In the genomic region with DNA sequence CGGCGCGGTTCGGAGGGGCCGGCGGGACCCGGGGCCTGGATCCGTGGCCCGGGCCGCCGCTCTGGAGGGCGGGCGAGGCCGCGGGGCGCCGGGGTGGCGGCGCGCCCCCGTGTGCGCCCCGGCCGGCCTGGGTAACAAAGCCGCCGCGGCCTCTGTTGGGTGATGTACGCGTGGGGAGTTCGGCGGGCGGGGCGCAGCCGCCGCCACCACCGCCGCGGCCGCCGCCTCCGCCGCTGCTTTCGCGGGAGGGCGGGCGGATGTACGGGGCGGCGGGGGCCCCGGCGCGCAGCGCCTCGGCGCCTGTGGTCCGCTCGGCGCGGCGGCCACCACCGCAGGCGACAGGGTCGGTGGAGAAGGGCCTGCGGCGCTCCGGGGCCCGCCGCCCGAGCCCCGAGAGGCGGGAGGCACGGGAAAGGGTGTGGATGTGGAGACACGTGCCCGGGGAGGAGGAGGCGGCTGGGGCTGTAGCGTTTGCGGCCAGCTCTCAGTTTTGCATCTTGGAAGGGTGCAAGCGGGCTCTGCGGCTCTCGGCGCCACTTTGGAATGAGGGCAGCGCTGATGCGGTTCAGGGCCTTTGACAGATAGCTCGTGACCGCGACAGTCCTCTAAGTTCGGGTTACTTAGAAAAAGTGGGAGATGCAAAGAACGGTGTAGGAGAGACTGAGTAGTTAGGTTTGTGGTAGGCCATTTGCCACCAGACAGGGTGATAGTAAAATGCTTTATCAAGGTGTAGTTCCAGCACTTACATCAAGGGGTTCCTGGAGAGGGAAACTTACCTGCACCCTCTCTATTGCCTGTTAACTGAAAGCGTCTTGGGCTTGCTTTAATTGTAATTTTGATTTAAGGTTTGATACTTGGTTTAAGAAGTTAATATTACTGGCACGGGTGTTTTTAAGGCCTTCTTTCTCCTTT, we compare ENCODE assay signal across 8 mouse cellular contexts. TPM values are rescaled to one million over a fixed set of nuclear protein-coding genes. Genes with fewer than 3 reads are reported as not detected.
DNase-seq lines count a peak whose midpoint lies in the region; ATAC-seq and TF ChIP-seq lines count a peak whose summit lies in the region.

No protein-coding gene starts in this region.

- ATAC-seq in heart, embryonic 16.5 days (replicated peaks; ENCODE audit: extremely low read depth, insufficient read depth, low FRiP score) = peak; percentile 45
- ATAC-seq in lung, embryonic 14.5 days (ENCODE audit: insufficient read depth) = peak; percentile 63
- peak; percentile 62 for ATAC-seq in neural tube, embryonic 15.5 days (ENCODE audit: low FRiP score)

- H3K4me1 ChIP-seq in forebrain, embryonic 10.5 days = peaks cover 21% of the 10 kb centered on the region
- peaks cover 13% of the 10 kb centered on the region for H3K4me1 ChIP-seq in heart, embryonic 16.5 days (ENCODE audit: control insufficient read depth, insufficient read depth, low read length)
- H3K4me1 ChIP-seq in lung, embryonic 14.5 days (ENCODE audit: insufficient read depth) = 0 out of 2 replicates have a peak, but pooled peaks cover 5% of the 10 kb centered on the region
- peaks cover 25% of the 10 kb centered on the region for H3K4me1 ChIP-seq in neural tube, embryonic 15.5 days

- under 1% methylated on average over 87 of the region's 90 CpGs for WGBS in forebrain, embryonic 10.5 days
- WGBS in heart, embryonic 16.5 days = under 1% methylated on average over 71 of the region's 90 CpGs
- WGBS in lung, embryonic 14.5 days = under 1% methylated on average over 82 of the region's 90 CpGs
- under 1% methylated on average over 63 of the region's 90 CpGs for WGBS in neural tube, embryonic 15.5 days

- H3K4me3 ChIP-seq in forebrain, embryonic 10.5 days = peak overlapping the region; percentile 93
- peak overlapping the region; percentile 94 for H3K4me3 ChIP-seq in heart, embryonic 16.5 days (ENCODE audit: low read length)
- H3K4me3 ChIP-seq in lung, embryonic 14.5 days (ENCODE audit: low read depth, low read length) = peak overlapping the region; percentile 93
- peak overlapping the region; percentile 94 for H3K4me3 ChIP-seq in neural tube, embryonic 15.5 days (replicated peaks)

- DNase-seq in ES-CJ7 (ENCODE audit: low read depth, low spot score) = peak; percentile 61
- peak; percentile 42 for DNase-seq in c-Kit-positive CD71-positive TER-119-negative erythroid progenitor cells, embryonic 14.5 days (ENCODE audit: low read depth)
- peak; percentile 44 for DNase-seq in forebrain, embryonic 10.5 days (ENCODE audit: extremely low spot score, low spot score)
- peak; percentile 58 for DNase-seq in kidney, postnatal 14 days
- DNase-seq in lung, embryonic 14.5 days = peak; percentile 62
- DNase-seq in thymus, postnatal 0 days (ENCODE audit: low spot score) = peak; percentile 60

- no peaks in the 10 kb centered on the region for H3K27me3 ChIP-seq in forebrain, embryonic 10.5 days (ENCODE audit: poor library complexity, severe bottlenecking)
- H3K27me3 ChIP-seq in heart, embryonic 16.5 days (ENCODE audit: control insufficient read depth, insufficient read depth, low read length) = no peaks in the 10 kb centered on the region
- no peaks in the 10 kb centered on the region for H3K27me3 ChIP-seq in lung, embryonic 14.5 days (ENCODE audit: insufficient read depth, low read length)
- no peaks in the 10 kb centered on the region for H3K27me3 ChIP-seq in neural tube, embryonic 15.5 days (replicated peaks)

- TF ChIP-seq CTCF in lung, embryonic 14.5 days (IDR thresholded peaks at IDR 0.05; ENCODE audit: low read depth) = 0 out of 2 replicates have a peak, but pooled peaks have one; percentile 8

- peak overlapping the region; percentile 100 for H3K27ac ChIP-seq in forebrain, embryonic 10.5 days
- H3K27ac ChIP-seq in heart, embryonic 16.5 days (ENCODE audit: low read length) = peak overlapping the region; percentile 99
- H3K27ac ChIP-seq in lung, embryonic 14.5 days (ENCODE audit: low read depth) = peak overlapping the region; percentile 98
- H3K27ac ChIP-seq in neural tube, embryonic 15.5 days (replicated peaks) = peak overlapping the region; percentile 100

- H3K36me3 ChIP-seq in forebrain, embryonic 10.5 days (replicated peaks) = peaks cover 41% of the 10 kb centered on the region
- H3K36me3 ChIP-seq in heart, embryonic 16.5 days (ENCODE audit: control insufficient read depth, insufficient read depth) = peaks cover 29% of the 10 kb centered on the region
- H3K36me3 ChIP-seq in lung, embryonic 14.5 days (ENCODE audit: insufficient read depth) = peaks cover 41% of the 10 kb centered on the region
- H3K36me3 ChIP-seq in neural tube, embryonic 15.5 days = peaks cover 35% of the 10 kb centered on the region

- peak overlapping the region; percentile 99 for H3K9ac ChIP-seq in heart, embryonic 16.5 days (ENCODE audit: low read length)
- H3K9ac ChIP-seq in lung, embryonic 14.5 days = peak overlapping the region; percentile 95
- peak overlapping the region; percentile 98 for H3K9ac ChIP-seq in neural tube, embryonic 15.5 days (replicated peaks)

- peak overlapping the region; percentile 95 for H3K4me2 ChIP-seq in heart, embryonic 16.5 days (ENCODE audit: low read depth, low read length)
- peak overlapping the region; percentile 88 for H3K4me2 ChIP-seq in lung, embryonic 14.5 days
- peak overlapping the region; percentile 72 for H3K4me2 ChIP-seq in neural tube, embryonic 15.5 days

- no peaks in the 10 kb centered on the region for H3K9me3 ChIP-seq in forebrain, embryonic 10.5 days
- H3K9me3 ChIP-seq in heart, embryonic 16.5 days (replicated peaks; ENCODE audit: control insufficient read depth, low read length) = no peaks in the 10 kb centered on the region
- H3K9me3 ChIP-seq in lung, embryonic 14.5 days (ENCODE audit: low read depth, low read length) = no peaks in the 10 kb centered on the region
- H3K9me3 ChIP-seq in neural tube, embryonic 15.5 days (replicated peaks) = no peaks in the 10 kb centered on the region

RNA-seq across cellular contexts. Expression of a gene that starts 0.8 kb away (rescaled TPM):
- 460 and 478 TPM in 2 replicates for polyA plus RNA-seq in forebrain, embryonic 10.5 days (2016; fragmentation: Nextera tagmentation; extraction: Ambion mirVana)
- polyA plus RNA-seq in heart, embryonic 16.5 days (2015; fragmentation: Nextera tagmentation; extraction: Ambion mirVana) = 183 and 186 TPM in 2 replicates
- 406 and 424 TPM in 2 replicates for polyA plus RNA-seq in lung, embryonic 14.5 days (2014; fragmentation: Nextera tagmentation; extraction: Ambion mirVana)
- 300 and 314 TPM in 2 replicates for polyA plus RNA-seq in neural tube, embryonic 15.5 days (2015; fragmentation: Nextera tagmentation; extraction: Ambion mirVana)
- 437 and 440 TPM in 2 replicates for polyA plus RNA-seq in thymus, postnatal 0 days (2015; fragmentation: Nextera tagmentation; extraction: Ambion mirVana)

RNA-seq across cellular contexts. Expression of a gene that starts 30.3 kb away (rescaled TPM):
- polyA plus RNA-seq in forebrain, embryonic 10.5 days (2016; fragmentation: Nextera tagmentation; extraction: Ambion mirVana) = 124 and 127 TPM in 2 replicates
- polyA plus RNA-seq in heart, embryonic 16.5 days (2015; fragmentation: Nextera tagmentation; extraction: Ambion mirVana) = 124 and 151 TPM in 2 replicates
- polyA plus RNA-seq in lung, embryonic 14.5 days (2014; fragmentation: Nextera tagmentation; extraction: Ambion mirVana) = 175 and 179 TPM in 2 replicates
- 157 TPM in 2 replicates for polyA plus RNA-seq in neural tube, embryonic 15.5 days (2015; fragmentation: Nextera tagmentation; extraction: Ambion mirVana)
- polyA plus RNA-seq in thymus, postnatal 0 days (2015; fragmentation: Nextera tagmentation; extraction: Ambion mirVana) = 239 and 257 TPM in 2 replicates

RNA-seq across cellular contexts. Expression of a gene that starts 51.4 kb away (rescaled TPM):
- polyA plus RNA-seq in forebrain, embryonic 10.5 days (2016; fragmentation: Nextera tagmentation; extraction: Ambion mirVana) = 76.2 and 78.4 TPM in 2 replicates
- polyA plus RNA-seq in heart, embryonic 16.5 days (2015; fragmentation: Nextera tagmentation; extraction: Ambion mirVana) = 24.6 and 25.4 TPM in 2 replicates
- 53.0 and 53.8 TPM in 2 replicates for polyA plus RNA-seq in lung, embryonic 14.5 days (2014; fragmentation: Nextera tagmentation; extraction: Ambion mirVana)
- 47.2 and 48.4 TPM in 2 replicates for polyA plus RNA-seq in neural tube, embryonic 15.5 days (2015; fragmentation: Nextera tagmentation; extraction: Ambion mirVana)
- 25.6 and 25.7 TPM in 2 replicates for polyA plus RNA-seq in thymus, postnatal 0 days (2015; fragmentation: Nextera tagmentation; extraction: Ambion mirVana)

RNA-seq across cellular contexts. Expression of a gene that starts 51.7 kb away (rescaled TPM):
- polyA plus RNA-seq in forebrain, embryonic 10.5 days (2016; fragmentation: Nextera tagmentation; extraction: Ambion mirVana) = 63.0 and 66.1 TPM in 2 replicates
- polyA plus RNA-seq in heart, embryonic 16.5 days (2015; fragmentation: Nextera tagmentation; extraction: Ambion mirVana) = 35.2 and 37.7 TPM in 2 replicates
- polyA plus RNA-seq in lung, embryonic 14.5 days (2014; fragmentation: Nextera tagmentation; extraction: Ambion mirVana) = 51.1 and 61.5 TPM in 2 replicates
- 53.5 and 54.6 TPM in 2 replicates for polyA plus RNA-seq in neural tube, embryonic 15.5 days (2015; fragmentation: Nextera tagmentation; extraction: Ambion mirVana)
- 68.1 and 78.5 TPM in 2 replicates for polyA plus RNA-seq in thymus, postnatal 0 days (2015; fragmentation: Nextera tagmentation; extraction: Ambion mirVana)

Comparison
In these comparisons a context has a peak if more than half of its experiments do, and no peak if none do; other contexts are left out.
1. Peak in every context shown above with its lines: DNase-seq, ATAC-seq, H3K4me3 ChIP-seq and H3K27ac ChIP-seq.